Mouse (Mus musculus): Measurements from ENCODE around the gene Lyst.

Lyst gene

DNA sequence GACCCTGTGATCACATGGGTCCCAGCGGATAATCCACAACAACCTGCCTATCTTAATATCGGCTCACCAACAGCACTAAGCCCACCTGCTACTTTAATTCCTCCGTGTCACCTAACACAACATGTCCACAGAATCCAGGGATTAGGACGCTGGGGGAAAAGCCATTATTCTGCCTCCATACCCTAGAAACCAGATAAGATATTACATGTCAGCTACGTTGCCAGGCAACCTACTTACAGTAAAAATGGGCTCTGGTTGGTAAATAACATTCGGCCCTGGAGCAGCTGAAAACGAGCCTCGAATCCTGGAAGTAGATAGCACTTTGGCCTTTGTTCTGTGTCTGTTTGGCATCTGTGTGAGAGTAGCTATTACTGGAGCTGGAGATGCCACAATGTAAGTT lies 208.6 kb downstream of the Lyst start:
- in situ Hi-C loops (cut with MboI; ENCODE audit: low pct_unique_long_range_greater_than_20kb in 1 of 2, low sequenced_read_pairs in 2 of 2, unreplicated experiment in 1 of 2) = no loop called here

DNA sequence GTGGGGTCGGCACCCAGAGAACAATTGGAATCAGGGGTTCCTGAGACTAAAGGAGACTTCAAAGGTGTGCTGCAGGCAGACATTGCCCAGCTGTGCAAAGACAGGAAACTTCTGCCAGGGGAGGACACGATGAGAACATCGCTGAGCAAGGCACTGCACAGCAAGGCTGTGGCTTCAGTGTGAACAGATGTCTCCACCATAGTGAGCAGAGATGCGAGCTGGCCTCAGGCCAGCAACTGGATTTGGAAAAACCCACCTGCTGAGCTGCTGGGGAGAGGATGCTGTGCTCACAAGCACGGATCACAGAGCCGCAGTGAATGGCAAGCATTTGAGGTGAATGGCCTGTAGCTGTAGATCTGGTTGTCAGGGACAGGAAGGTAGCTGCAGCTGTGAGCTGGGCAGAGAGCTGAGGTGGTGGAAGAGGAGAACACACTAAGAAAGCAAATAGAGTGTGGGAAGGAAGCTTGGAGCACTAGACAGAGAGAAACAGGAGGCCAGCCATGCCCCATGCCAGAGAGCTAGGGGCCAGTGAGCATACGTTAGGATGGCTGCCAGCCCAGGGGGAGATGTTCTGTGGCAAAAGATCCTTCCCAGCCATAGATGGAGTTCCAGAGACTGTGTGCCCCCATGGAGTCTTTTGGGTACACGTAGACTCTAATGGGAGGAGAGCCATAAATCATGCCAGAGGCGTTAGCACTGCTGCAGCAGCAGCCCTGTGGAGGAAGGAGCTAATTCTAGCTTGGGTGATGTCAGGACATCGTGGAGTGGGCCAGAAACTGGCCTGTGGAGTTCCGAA lies 218.3 kb downstream of the Lyst start:
- in situ Hi-C loops (cut with MboI; ENCODE audit: low pct_unique_long_range_greater_than_20kb in 1 of 2, low sequenced_read_pairs in 2 of 2, unreplicated experiment in 1 of 2) = no loop called here

DNA sequence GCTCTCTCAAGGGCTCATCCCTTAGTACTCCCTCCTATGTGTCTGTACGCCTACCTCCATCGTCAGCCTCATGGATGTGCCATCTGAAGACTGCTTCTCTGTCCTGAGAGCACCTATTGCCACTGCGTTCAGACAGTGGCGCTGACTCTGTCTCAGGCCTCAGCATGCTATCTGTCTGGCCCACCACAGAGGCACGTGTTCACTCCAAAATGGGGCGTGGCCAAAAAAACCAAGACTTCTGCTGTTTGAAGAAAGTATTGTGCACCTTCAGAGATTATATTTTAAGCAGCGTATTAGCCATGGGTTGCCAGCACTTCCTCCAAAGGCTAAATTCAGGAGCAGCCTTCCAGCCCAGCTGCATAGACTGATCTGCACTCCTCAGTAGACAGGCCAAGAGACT lies 220.7 kb downstream of the Lyst start:
- in situ Hi-C loops (cut with MboI; ENCODE audit: low pct_unique_long_range_greater_than_20kb in 1 of 2, low sequenced_read_pairs in 2 of 2, unreplicated experiment in 1 of 2) = no loop called here

DNA sequence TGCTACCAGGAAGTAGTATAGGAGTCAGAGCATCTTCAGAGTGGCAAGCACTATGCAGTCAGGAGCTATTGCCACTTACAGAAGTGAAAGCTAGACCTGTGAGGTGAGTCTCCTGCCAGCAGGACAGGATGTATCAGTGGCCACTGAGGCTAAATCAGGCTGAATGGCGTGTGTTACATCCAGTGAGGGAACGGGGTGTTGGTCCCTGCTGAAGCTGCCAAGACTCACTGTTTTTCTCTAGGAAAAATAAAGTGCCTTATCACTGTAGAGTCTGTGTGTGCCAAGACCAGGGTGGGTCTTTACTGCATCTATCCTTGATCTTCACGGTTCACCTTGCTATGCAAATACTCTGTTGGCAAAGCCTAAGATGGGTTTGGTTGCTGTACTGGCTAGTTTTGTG lies 228.5 kb downstream of the Lyst start:
- in situ Hi-C loops (cut with MboI; ENCODE audit: low pct_unique_long_range_greater_than_20kb in 1 of 2, low sequenced_read_pairs in 2 of 2, unreplicated experiment in 1 of 2) = no loop called here

- in situ Hi-C loops (cut with MboI; ENCODE audit: low pct_unique_long_range_greater_than_20kb in 1 of 2, low sequenced_read_pairs in 2 of 2, unreplicated experiment in 1 of 2) = no loop called here
Observed at GRCm38 (mm10) chr13:13820234-13821123, 230.3 kb downstream of the Lyst start.

DNA sequence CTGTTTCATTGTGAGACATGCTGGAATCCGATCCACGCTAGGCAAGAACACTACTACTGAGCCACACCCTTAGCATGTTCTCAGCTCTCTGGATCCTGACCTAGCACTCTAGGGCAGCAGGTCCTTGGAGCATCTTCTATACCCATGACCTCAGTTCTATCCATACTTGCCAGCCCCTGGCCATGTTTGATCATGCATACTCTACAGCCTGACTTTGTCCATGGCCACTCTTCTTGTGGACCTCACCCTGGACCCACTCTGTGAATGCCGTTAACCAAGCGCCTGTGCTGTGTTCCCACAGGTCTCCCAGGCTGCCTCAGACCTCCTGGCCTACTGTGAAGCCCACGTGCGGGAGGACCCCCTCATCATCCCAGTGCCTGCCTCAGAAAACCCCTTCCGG lies 234.7 kb downstream of the Lyst start:
- in situ Hi-C loops (cut with MboI; ENCODE audit: low pct_unique_long_range_greater_than_20kb in 1 of 2, low sequenced_read_pairs in 2 of 2, unreplicated experiment in 1 of 2) = no loop called here

- in situ Hi-C loops (cut with MboI; ENCODE audit: low pct_unique_long_range_greater_than_20kb in 1 of 2, low sequenced_read_pairs in 2 of 2, unreplicated experiment in 1 of 2) = no loop called here
Observed at GRCm38 (mm10) chr13:13826533-13826932, 236.3 kb downstream of the Lyst start.

DNA sequence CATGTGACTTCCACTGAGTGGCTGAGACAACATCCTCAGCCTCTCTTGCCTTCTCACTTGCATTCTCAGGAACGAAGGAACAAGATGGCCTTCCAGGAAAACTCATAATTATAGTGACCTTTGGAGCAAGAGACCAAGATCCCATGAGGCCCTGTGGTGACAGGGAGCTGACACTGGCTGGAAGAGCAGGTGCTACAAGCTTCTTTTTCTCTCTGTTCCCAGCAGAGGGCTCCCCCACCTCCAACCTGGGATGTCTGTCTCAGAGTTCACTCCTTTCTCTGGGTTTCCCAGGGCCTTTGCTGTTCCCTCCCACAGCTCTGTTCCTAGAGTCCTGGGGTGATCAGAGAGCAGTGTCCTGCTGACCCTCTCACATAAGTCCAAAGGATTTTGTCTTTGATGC lies 237.9 kb downstream of the Lyst start:
- in situ Hi-C loops (cut with MboI; ENCODE audit: low pct_unique_long_range_greater_than_20kb in 1 of 2, low sequenced_read_pairs in 2 of 2, unreplicated experiment in 1 of 2) = no loop called here
